Comparison of ENCODE assay signal across 18 mouse cellular contexts in the genomic region with DNA sequence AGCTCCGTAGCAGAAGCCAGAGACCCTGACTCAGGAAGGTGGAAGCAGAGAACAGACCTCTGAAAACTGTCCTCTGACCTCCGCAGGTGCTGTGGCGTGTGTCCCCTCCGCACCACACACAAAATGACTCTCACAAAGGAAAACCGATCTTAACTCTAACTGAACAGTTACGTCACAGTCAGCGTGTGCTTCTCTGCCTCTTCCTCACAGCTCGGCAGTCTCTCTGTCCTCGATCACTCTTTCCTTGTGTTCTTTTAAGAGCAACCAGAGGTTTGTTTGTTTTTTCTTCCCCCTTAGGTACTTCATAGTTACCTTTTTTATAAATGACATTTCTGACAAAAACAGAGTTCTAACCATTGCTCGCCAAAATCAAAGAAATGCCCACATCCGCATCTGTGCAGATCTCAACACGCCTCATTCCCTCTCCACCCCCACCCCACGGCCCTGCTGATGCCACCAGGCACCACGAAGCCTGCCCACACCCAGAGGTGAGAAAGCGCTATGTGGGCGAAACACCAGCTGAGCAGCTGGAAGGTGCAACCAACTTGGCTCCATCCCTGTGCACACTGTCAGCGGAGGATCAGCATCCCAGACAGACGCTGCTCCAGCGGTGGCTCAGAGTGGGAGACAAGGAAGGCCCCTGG. TPM values are rescaled to one million over a fixed set of nuclear protein-coding genes. Genes with fewer than 3 reads are reported as not detected.
A peak's percentile ranks its signal among the peaks of the same experiment; 100 is the strongest.
DNase-seq lines count a peak whose midpoint lies in the region; ATAC-seq lines count a peak whose summit lies in the region.
"Had no signal": no experiment of that assay in that cellular context is flagged by ENCODE, and none has a peak within 500 bp of the region (broad histone marks: within the 10 kb centered on the region; RNA-seq: fewer than 3 reads in every experiment).

No protein-coding gene starts in this region.

- peaks cover under 1% of the 10 kb centered on the region; the same call in 1 of the 2 replicates for H3K4me1 ChIP-seq in forebrain, embryonic 14.5 days (ENCODE audit: control insufficient read depth, insufficient read depth, low read length)
- H3K4me1 ChIP-seq: midbrain, embryonic 15.5 days had no signal

- peak; percentile 54 for ATAC-seq in megakaryocyte, adult 5-6 weeks (ENCODE audit: poor library complexity, severe bottlenecking)
- no peak for ATAC-seq in forebrain, embryonic 14.5 days
- ATAC-seq: intestine, embryonic 16.5 days; midbrain, embryonic 15.5 days had no signal

- H3K4me3 ChIP-seq in forebrain, embryonic 14.5 days (ENCODE audit: low read depth, low read length), result no peak overlapping the region
- H3K4me3 ChIP-seq: midbrain, embryonic 15.5 days had no signal

- H3K9ac ChIP-seq in forebrain, embryonic 14.5 days (ENCODE audit: low read length), result no peak overlapping the region
- H3K9ac ChIP-seq: midbrain, embryonic 15.5 days had no signal

- 80% methylated on average over 19 of the region's 19 CpGs for WGBS in forebrain, embryonic 14.5 days

- no peaks in the 10 kb centered on the region for H3K9me3 ChIP-seq in forebrain, embryonic 14.5 days (replicated peaks; ENCODE audit: control insufficient read depth, low read length)
- H3K9me3 ChIP-seq: midbrain, embryonic 15.5 days had no signal

- H3K27ac ChIP-seq in forebrain, embryonic 14.5 days (ENCODE audit: low read depth, low read length), result no peak overlapping the region
- H3K27ac ChIP-seq: kidney, postnatal 0 days; macrophage; midbrain, embryonic 15.5 days had no signal

- no peaks in the 10 kb centered on the region for H3K36me3 ChIP-seq in forebrain, embryonic 14.5 days (ENCODE audit: control insufficient read depth, insufficient read depth, low read length)
- H3K36me3 ChIP-seq: midbrain, embryonic 15.5 days had no signal

- intact Hi-C loops in left cerebral cortex, postnatal 4 days (cut with DNase I), result no loop called here

- DNase-seq in left cerebral cortex, adult 18-20 months (ENCODE audit: low spot score in 2 of 2), result peak; percentile 59 to 67
- no peak for DNase-seq in left cerebral cortex, postnatal 4 days
- peak; percentile 78 for DNase-seq in CD4-positive, CD25-positive, alpha-beta regulatory T cell, adult 2 months (ENCODE audit: low read depth, low spot score)
- DNase-seq in T-cell, adult 2 months (ENCODE audit: low spot score), result peak; percentile 70
- no peak for DNase-seq in cerebellum, adult 11-12 months
- DNase-seq in forebrain, embryonic 14.5 days (ENCODE audit: low spot score), result no peak
- no peak for DNase-seq in adrenal gland, postnatal 25 days
- DNase-seq: cerebellum, postnatal 36 days; gastrocnemius, postnatal 10 days; heart, postnatal 4 days; liver; lung, adult 2 months had no signal

- H3K27me3 ChIP-seq in forebrain, embryonic 14.5 days (replicated peaks; ENCODE audit: control insufficient read depth, insufficient read depth, low read length), result no peaks in the 10 kb centered on the region
- H3K27me3 ChIP-seq: midbrain, embryonic 15.5 days had no signal

- no peak overlapping the region for H3K4me2 ChIP-seq in forebrain, embryonic 14.5 days (ENCODE audit: low read length)
- H3K4me2 ChIP-seq: heart, embryonic 11.5 days; midbrain, embryonic 15.5 days had no signal

RNA-seq across cellular contexts. Expression of a gene that starts 33.4 kb away (rescaled TPM):
- 10 to 100 TPM; 55.3 to 62.5 TPM for total RNA-seq in left cerebral cortex, adult 18-20 months (2021)
- 10 to 100 TPM; 60.0 to 63.7 TPM for total RNA-seq in left cerebral cortex, postnatal 4 days (2021)
- total RNA-seq in megakaryocyte, adult 5-6 weeks (2015), result 9.4 and 9.7 TPM in 2 replicates
- 26.4 and 29.7 TPM in 2 replicates for total RNA-seq in megakaryocyte, adult 5-6 weeks (2017)
- 44.9 and 54.2 TPM in 2 replicates for polyA plus RNA-seq in forebrain, embryonic 14.5 days (2014; fragmentation: Nextera tagmentation; extraction: Ambion mirVana)
- 47.0 and 56.4 TPM in 2 replicates for total RNA-seq in adrenal gland, postnatal 25 days (2021)

Comparison
In these comparisons a context has a peak if more than half of its experiments do, and no peak if none do; other contexts are left out.
1. DNase-seq: peak in left cerebral cortex, adult 18-20 months (2 of 2), CD4-positive, CD25-positive, alpha-beta regulatory T cell, adult 2 months (single experiment) and T-cell, adult 2 months (single experiment); none in left cerebral cortex, postnatal 4 days (single experiment), cerebellum, adult 11-12 months (single experiment), forebrain, embryonic 14.5 days (single experiment) and adrenal gland, postnatal 25 days (single experiment).